Mouse (Mus musculus): ENCODE data around the gene Dyrk1a. TPM values are rescaled to one million over a fixed set of nuclear protein-coding genes. Genes with fewer than 3 reads are reported as not detected.

The Dyrk1a gene
- polyA plus RNA-seq, 1 experiment = 21.2 TPM

- 76% methylated on average over 6 of the region's 6 CpGs for WGBS
- Histone ChIP-seq H3K4me3 (replicated peaks; ENCODE audit: control insufficient read depth, low read depth, low read length) (no peak overlapping the region), H3K4me1 (ENCODE audit: control insufficient read depth, insufficient read depth, low read length) (no peaks in the 10 kb centered on the region; the same call in 1 of the 2 replicates), H3K27ac (ENCODE audit: control insufficient read depth, insufficient read depth, low read depth, low read length, poor library complexity) (no peak overlapping the region)
- TF ChIP-seq POLR2A (IDR thresholded peaks at IDR 0.05; ENCODE audit: borderline replicate concordance, control insufficient read depth, low read depth, low read length) (no peak), CTCF (IDR thresholded peaks at IDR 0.05; ENCODE audit: control insufficient read depth, insufficient read depth, low read length) (no peak)
Measured at GRCm38 (mm10) chr16:94617255-94617654, 47.4 kb downstream of the Dyrk1a start.

GRCm38 (mm10) chr16:94618543-94618942 is 48.7 kb downstream of the Dyrk1a start:
- TF ChIP-seq CTCF (IDR thresholded peaks at IDR 0.05; ENCODE audit: control insufficient read depth, insufficient read depth, low read length) = peak; percentile 89
- TF ChIP-seq POLR2A (IDR thresholded peaks at IDR 0.05; ENCODE audit: borderline replicate concordance, control insufficient read depth, low read depth, low read length) = no peak
- no peaks in the 10 kb centered on the region; the same call in 1 of the 2 replicates for H3K4me1 ChIP-seq (ENCODE audit: control insufficient read depth, insufficient read depth, low read length)
- 46% methylated on average over 10 of the region's 10 CpGs for WGBS

GRCm38 (mm10) chr16:94619301-94619700 is 49.5 kb downstream of the Dyrk1a start:
- H3K4me3 ChIP-seq (replicated peaks; ENCODE audit: control insufficient read depth, low read depth, low read length) = no peak overlapping the region
- no peaks in the 10 kb centered on the region; the same call in 1 of the 2 replicates for H3K4me1 ChIP-seq (ENCODE audit: control insufficient read depth, insufficient read depth, low read length)
- TF ChIP-seq CTCF (IDR thresholded peaks at IDR 0.05; ENCODE audit: control insufficient read depth, insufficient read depth, low read length) (no peak), POLR2A (IDR thresholded peaks at IDR 0.05; ENCODE audit: borderline replicate concordance, control insufficient read depth, low read depth, low read length) (no peak)
- H3K27ac ChIP-seq (ENCODE audit: control insufficient read depth, insufficient read depth, low read depth, low read length, poor library complexity) = no peak overlapping the region
- 89% methylated on average over 5 of the region's 5 CpGs for WGBS

More at GRCm38 (mm10) chr16:94618543-94618942, 48.7 kb downstream of the Dyrk1a start:
- Histone ChIP-seq H3K4me3 (replicated peaks; ENCODE audit: control insufficient read depth, low read depth, low read length) (no peak overlapping the region), H3K27ac (ENCODE audit: control insufficient read depth, insufficient read depth, low read depth, low read length, poor library complexity) (no peak overlapping the region)

- 38% methylated on average over 4 of the region's 4 CpGs for WGBS
- peaks cover 2% of the 10 kb centered on the region for H3K4me1 ChIP-seq (ENCODE audit: control insufficient read depth, insufficient read depth, low read length)
- H3K4me3 ChIP-seq (replicated peaks; ENCODE audit: control insufficient read depth, low read depth, low read length) = no peak overlapping the region
- H3K27ac ChIP-seq (ENCODE audit: control insufficient read depth, insufficient read depth, low read depth, low read length, poor library complexity) = no peak overlapping the region
- TF ChIP-seq CTCF (IDR thresholded peaks at IDR 0.05; ENCODE audit: control insufficient read depth, insufficient read depth, low read length) = no peak
- no peak for TF ChIP-seq POLR2A (IDR thresholded peaks at IDR 0.05; ENCODE audit: borderline replicate concordance, control insufficient read depth, low read depth, low read length)
Measured at GRCm38 (mm10) chr16:94624871-94625270, 55.1 kb downstream of the Dyrk1a start.

GRCm38 (mm10) chr16:94625639-94626038 is 55.8 kb downstream of the Dyrk1a start:
- peaks cover 2% of the 10 kb centered on the region for H3K4me1 ChIP-seq (ENCODE audit: control insufficient read depth, insufficient read depth, low read length)

GRCm38 (mm10) chr16:94627736-94628135 is 57.9 kb downstream of the Dyrk1a start:
- 43% methylated on average over 5 of the region's 5 CpGs for WGBS
- Histone ChIP-seq H3K27ac (ENCODE audit: control insufficient read depth, insufficient read depth, low read depth, low read length, poor library complexity) (no peak overlapping the region), H3K4me1 (ENCODE audit: control insufficient read depth, insufficient read depth, low read length) (peaks cover 2% of the 10 kb centered on the region), H3K4me3 (replicated peaks; ENCODE audit: control insufficient read depth, low read depth, low read length) (no peak overlapping the region)
- TF ChIP-seq POLR2A (IDR thresholded peaks at IDR 0.05; ENCODE audit: borderline replicate concordance, control insufficient read depth, low read depth, low read length) = no peak
- no peak for TF ChIP-seq CTCF (IDR thresholded peaks at IDR 0.05; ENCODE audit: control insufficient read depth, insufficient read depth, low read length)

More at GRCm38 (mm10) chr16:94625639-94626038, 55.8 kb downstream of the Dyrk1a start:
- WGBS = 77% methylated on average over 7 of the region's 7 CpGs
- no peak overlapping the region for H3K27ac ChIP-seq (ENCODE audit: control insufficient read depth, insufficient read depth, low read depth, low read length, poor library complexity)
- TF ChIP-seq POLR2A (IDR thresholded peaks at IDR 0.05; ENCODE audit: borderline replicate concordance, control insufficient read depth, low read depth, low read length) (no peak), CTCF (IDR thresholded peaks at IDR 0.05; ENCODE audit: control insufficient read depth, insufficient read depth, low read length) (no peak)
- no peak overlapping the region for H3K4me3 ChIP-seq (replicated peaks; ENCODE audit: control insufficient read depth, low read depth, low read length)

GRCm38 (mm10) chr16:94628976-94629729 is 59.3 kb downstream of the Dyrk1a start:
- H3K27ac ChIP-seq (ENCODE audit: control insufficient read depth, insufficient read depth, low read depth, low read length, poor library complexity) = no peak overlapping the region
- no peak overlapping the region for H3K4me3 ChIP-seq (replicated peaks; ENCODE audit: control insufficient read depth, low read depth, low read length)
- peaks cover 2% of the 10 kb centered on the region for H3K4me1 ChIP-seq (ENCODE audit: control insufficient read depth, insufficient read depth, low read length)
- TF ChIP-seq CTCF (IDR thresholded peaks at IDR 0.05; ENCODE audit: control insufficient read depth, insufficient read depth, low read length) (no peak), POLR2A (IDR thresholded peaks at IDR 0.05; ENCODE audit: borderline replicate concordance, control insufficient read depth, low read depth, low read length) (no peak)
- WGBS = 47% methylated on average over 9 of the region's 9 CpGs

GRCm38 (mm10) chr16:94631984-94632383 is 62.2 kb downstream of the Dyrk1a start:
- Histone ChIP-seq H3K4me1 (ENCODE audit: control insufficient read depth, insufficient read depth, low read length) (peaks cover 2% of the 10 kb centered on the region), H3K4me3 (replicated peaks; ENCODE audit: control insufficient read depth, low read depth, low read length) (no peak overlapping the region), H3K27ac (ENCODE audit: control insufficient read depth, insufficient read depth, low read depth, low read length, poor library complexity) (no peak overlapping the region)
- TF ChIP-seq POLR2A (IDR thresholded peaks at IDR 0.05; ENCODE audit: borderline replicate concordance, control insufficient read depth, low read depth, low read length) = no peak
- no peak for TF ChIP-seq CTCF (IDR thresholded peaks at IDR 0.05; ENCODE audit: control insufficient read depth, insufficient read depth, low read length)
- 7% methylated on average over 5 of the region's 5 CpGs for WGBS
